Mouse (Mus musculus) testis, adult 2 months (tissue): ENCODE measurements around the gene Slc7a10.

ENCODE experiments used
- CTCF ChIP-seq: fragments of 200-500 bp; IDR thresholded peaks from 2 replicates; pipeline ENCODE4 v1.5.1; 2012; ENCODE audit warnings: low read depth, mild to moderate bottlenecking, inconsistent platforms, low read length, moderate library complexity; ENCODE audit not compliant: control insufficient read depth, insufficient read depth, insufficient replicate concordance
- POLR2A ChIP-seq: fragments of 200-500 bp; IDR thresholded peaks from 2 replicates; pipeline ENCODE4 v1.6.1; 2012; ENCODE audit warnings: low read depth, mild to moderate bottlenecking, inconsistent platforms, low read length, moderate library complexity; ENCODE audit not compliant: control insufficient read depth

DNA sequence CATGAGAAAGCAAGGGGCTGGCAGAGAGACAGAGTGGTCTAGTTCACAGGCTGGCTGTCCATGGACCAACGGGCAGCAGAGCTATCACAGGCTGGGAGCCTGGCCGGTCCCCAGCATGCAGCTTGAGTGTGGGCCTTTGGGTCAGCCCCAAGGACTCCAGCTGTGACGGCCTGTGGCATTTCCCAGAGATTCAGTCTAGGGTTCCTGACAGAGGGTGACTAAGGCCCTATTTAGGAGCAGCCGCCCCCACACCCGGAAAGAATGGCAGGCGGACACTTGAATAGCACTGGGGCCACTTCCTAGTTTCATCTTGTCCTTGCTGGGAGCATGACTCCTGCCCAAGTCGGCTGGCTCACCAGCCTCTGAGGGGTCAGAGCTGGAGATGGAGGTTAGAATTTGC is 22.6 kb upstream of the Slc7a10 start:
- no peak for TF ChIP-seq POLR2A
- TF ChIP-seq CTCF, result no peak
